Mouse (Mus musculus): Measurements from ENCODE around the gene Spata32.

DNA sequence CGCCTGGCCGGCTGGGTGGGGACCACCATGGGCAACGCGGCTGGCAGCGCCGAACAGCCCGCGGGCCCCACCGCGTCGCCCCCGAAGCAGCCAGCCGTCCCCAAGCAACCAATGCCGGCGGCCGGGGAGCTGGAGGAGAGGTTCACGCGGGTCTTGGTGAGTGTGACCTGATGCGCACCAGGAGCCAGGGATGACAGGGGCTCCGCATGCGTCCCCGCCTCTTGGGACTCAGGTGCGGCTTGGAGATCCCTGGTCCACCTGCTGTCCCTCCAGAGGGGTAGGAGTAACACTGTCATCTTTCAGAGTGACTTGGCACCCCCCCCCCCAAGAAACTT is 47.0 kb downstream of the Spata32 start:
- TF ChIP-seq CTCF (IDR thresholded peaks at IDR 0.05; ENCODE audit: low read depth, low read length) (no peak), EP300 (IDR thresholded peaks at IDR 0.05; ENCODE audit: insufficient read depth, low read depth, low read length) (no peak)
